Mouse (Mus musculus) G1E (cell line): ENCODE results near the gene Haus7. TPM values are rescaled to one million over a fixed set of nuclear protein-coding genes. Genes with fewer than 3 reads are reported as not detected.

Source experiments
- ATAC-seq: 2 replicates; pipeline ENCODE4 v1.8.0; 2016; ENCODE audit warnings: mild to moderate bottlenecking; ENCODE audit not compliant: insufficient number of reproducible peaks, poor library complexity, low FRiP score, severe bottlenecking; ENCODE audit errors: extremely low read depth
- DNase-seq: peaks from one replicate; pipeline ENCODE4 v3.0.0; 2012; ENCODE audit warnings: low spot score
- H3K27me3 ChIP-seq: 2 replicates; pipeline ENCODE4 v1.6.1; 2012; ENCODE audit warnings: mild to moderate bottlenecking, low read length, inconsistent platforms; ENCODE audit not compliant: insufficient read depth
- H3K36me3 ChIP-seq: replicated peaks from 2 replicates; pipeline ENCODE3; 2012; ENCODE audit warnings: mild to moderate bottlenecking, inconsistent platforms
- H3K4me1 ChIP-seq: 2 replicates; pipeline ENCODE4 v1.6.1; 2012; ENCODE audit warnings: low read depth, low read length, inconsistent platforms, mixed read lengths; ENCODE audit not compliant: insufficient read depth
- H3K4me3 ChIP-seq: 2 replicates; pipeline ENCODE4 v1.5.1; 2012; ENCODE audit warnings: low read depth, mild to moderate bottlenecking, inconsistent platforms, low read length, moderate library complexity, mixed read lengths
- H3K9me3 ChIP-seq: replicated peaks from 2 replicates; pipeline ENCODE4 v1.6.1; 2012; ENCODE audit warnings: inconsistent platforms
- CTCF ChIP-seq: IDR thresholded peaks from 2 replicates; pipeline ENCODE4 v1.5.1; 2012; ENCODE audit warnings: low read depth, low read length, inconsistent platforms, mixed read lengths
- GATA1 ChIP-seq: IDR thresholded peaks from 2 replicates; pipeline ENCODE4 v1.6.1; 2012; ENCODE audit warnings: borderline replicate concordance, low read length, inconsistent platforms, mixed read lengths
- GATA2 ChIP-seq: IDR thresholded peaks from 2 replicates; pipeline ENCODE4 v1.6.1; 2012; ENCODE audit warnings: low read depth, low read length, inconsistent platforms, borderline replicate concordance
- POLR2AphosphoS5 ChIP-seq: IDR thresholded peaks from 2 replicates; pipeline ENCODE4 v1.6.1; 2012; ENCODE audit warnings: low read depth, low read length, inconsistent platforms; ENCODE audit not compliant: insufficient replicate concordance
- TAL1 ChIP-seq: conservative IDR thresholded peaks from 2 replicates; pipeline ENCODE4 v1.6.1; 2012; ENCODE audit warnings: low read depth, low read length, inconsistent platforms, mixed read lengths
- polyA plus RNA-seq: library from polyadenylated mRNA; stranded (reverse); fragments of >175 nt; gene quantifications from 2 replicates; pipeline ENCODE4 v1.2.3, GENCODE M21; 2012
- total RNA-seq, 2 experiments: library from RNA; stranded (forward) in 1 of 2; stranded (reverse) in 1 of 2; fragments of 200-1000 nt in 1 of 2; fragments of >200 nt in 1 of 2; fragmentation: Nextera tagmentation in 1 of 2; gene quantifications; 2 replicates each; pipeline ENCODE4 v1.2.3; 2014 to 2017

Haus7 gene
- total and polyA plus RNA-seq, 3 experiments: 3.9 to 34.1 (median 14.4) TPM

GRCm38 (mm10) chrX:73441428-73441827, 17.4 kb downstream of the Haus7 start:
- peaks cover 46% of the 10 kb centered on the region for H3K36me3 ChIP-seq
- H3K9me3 ChIP-seq: no peaks in the 10 kb centered on the region
- H3K27me3 ChIP-seq: no peaks in the 10 kb centered on the region
- DNase-seq (no peak), ATAC-seq (no peak)
- H3K4me1 ChIP-seq: no peaks in the 10 kb centered on the region
- TF ChIP-seq TAL1: no peak
- TF ChIP-seq GATA1: no peak
- TF ChIP-seq CTCF: no peak
- TF ChIP-seq POLR2AphosphoS5: no peak
- no peak for TF ChIP-seq GATA2
- no peak overlapping the region for H3K4me3 ChIP-seq

DNA sequence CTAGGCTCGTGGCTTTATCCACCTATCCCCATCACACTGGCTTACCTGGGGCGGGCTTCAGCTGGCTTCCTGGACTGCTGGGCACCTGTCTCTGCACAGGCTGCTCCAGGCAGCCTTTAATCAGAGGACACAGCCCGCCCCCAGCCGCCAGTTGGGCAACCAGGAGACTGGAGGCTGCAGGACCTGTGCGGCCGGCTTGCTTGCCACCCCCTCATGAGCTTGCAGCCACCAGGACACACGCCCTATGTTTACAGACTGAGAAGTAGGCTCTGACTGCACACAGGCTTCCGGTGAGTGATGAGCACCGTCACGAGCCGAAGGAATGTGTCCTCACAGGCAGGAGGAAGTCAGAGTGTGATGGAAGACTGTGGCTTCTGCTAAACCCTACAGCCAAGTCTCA, 23.6 kb downstream of the Haus7 start, which contains the start of gene Trex2:
TSS of gene Trex2 (minus strand) at position 93 of the 400 bp plus-strand sequence.
- H3K4me1 ChIP-seq: no peaks in the 10 kb centered on the region
- H3K9me3 ChIP-seq: no peaks in the 10 kb centered on the region
- no peak within 1 kb of the TSS for H3K4me3 ChIP-seq
- DNase-seq (no peak), ATAC-seq (no peak)
- TF ChIP-seq GATA1: no peak
- no peak for TF ChIP-seq CTCF
- no peak for TF ChIP-seq GATA2
- TF ChIP-seq TAL1: no peak
- no peak for TF ChIP-seq POLR2AphosphoS5
- H3K36me3 ChIP-seq: peaks cover 35% of the 10 kb centered on the region
- no peaks in the 10 kb centered on the region; the same call in 1 of the 2 replicates for H3K27me3 ChIP-seq

- H3K4me1 ChIP-seq: no peaks in the 10 kb centered on the region
- DNase-seq: no peak
- no peaks in the 10 kb centered on the region; the same call in 1 of the 2 replicates for H3K27me3 ChIP-seq
- ATAC-seq: no peak
- no peaks in the 10 kb centered on the region for H3K9me3 ChIP-seq
- H3K36me3 ChIP-seq: peaks cover 24% of the 10 kb centered on the region
- no peak overlapping the region for H3K4me3 ChIP-seq
- TF ChIP-seq TAL1 (no peak), POLR2AphosphoS5 (no peak), CTCF (no peak), GATA2 (no peak), GATA1 (no peak)
These were observed 26.0 kb downstream of the Haus7 start for GRCm38 (mm10) chrX:73432850-73433249.

- TF ChIP-seq POLR2AphosphoS5 (no peak), TAL1 (no peak), GATA2 (no peak)
- no peaks in the 10 kb centered on the region; the same call in 1 of the 2 replicates for H3K27me3 ChIP-seq
- DNase-seq (no peak), ATAC-seq (no peak)
- H3K4me1 ChIP-seq: no peaks in the 10 kb centered on the region
- H3K4me3 ChIP-seq: no peak overlapping the region
- no peaks in the 10 kb centered on the region for H3K36me3 ChIP-seq
- no peaks in the 10 kb centered on the region for H3K9me3 ChIP-seq
These were observed 28.8 kb downstream of the Haus7 start for GRCm38 (mm10) chrX:73430036-73430435.

DNA sequence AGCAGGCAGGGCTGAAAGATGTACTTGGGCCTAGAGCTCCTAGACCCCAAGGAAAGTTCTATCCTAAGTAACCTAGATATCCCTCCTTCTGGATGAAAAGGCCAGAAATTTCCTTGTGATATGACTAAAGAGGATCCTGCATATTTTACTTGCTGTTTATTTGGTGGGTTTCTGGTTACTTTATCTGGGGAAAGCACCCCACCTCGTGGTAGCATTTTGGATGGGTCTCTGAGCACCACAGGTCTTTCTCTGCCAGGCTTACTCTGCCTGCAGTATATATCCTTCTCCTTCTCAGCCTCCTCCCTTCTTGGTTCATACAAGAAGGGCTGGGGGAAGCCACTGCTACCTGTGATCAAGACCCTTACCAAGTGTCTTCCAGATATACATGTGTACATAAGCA, 46.1 kb downstream of the Haus7 start:
- no peak for ATAC-seq
- peaks cover 5% of the 10 kb centered on the region; the same call in 1 of the 2 replicates for H3K27me3 ChIP-seq
- H3K4me1 ChIP-seq: no peaks in the 10 kb centered on the region
- no peaks in the 10 kb centered on the region for H3K9me3 ChIP-seq
- no peaks in the 10 kb centered on the region for H3K36me3 ChIP-seq
- no peak for DNase-seq
- no peak for TF ChIP-seq TAL1
- H3K4me3 ChIP-seq: no peak overlapping the region

GRCm38 (mm10) chrX:73410880-73411517, 47.8 kb downstream of the Haus7 start, which contains the start of gene Zfp92:
TSS of gene Zfp92 (plus strand) at chrX:73411096.
- DNase-seq: no peak
- Histone ChIP-seq H3K27me3 (peaks cover 5% of the 10 kb centered on the region; the same call in 1 of the 2 replicates), H3K36me3 (no peaks in the 10 kb centered on the region), H3K4me1 (no peaks in the 10 kb centered on the region), H3K4me3 (no peak within 1 kb of the TSS), H3K9me3 (no peaks in the 10 kb centered on the region)
- TF ChIP-seq TAL1 (no peak), CTCF (no peak), GATA2 (no peak), GATA1 (no peak), POLR2AphosphoS5 (no peak)
- no peak for ATAC-seq
